Mouse (Mus musculus): ENCODE measurements around the gene Hnf1a. TPM values are rescaled to one million over a fixed set of nuclear protein-coding genes. Genes with fewer than 3 reads are reported as not detected.

Gene Hnf1a
- total RNA-seq (2021), result not detected
- long read RNA-seq, experiment 1, result 0 reads
- long read RNA-seq, experiment 2, result 0 reads

GRCm38 (mm10) chr5:114970824-114971227 is at the start of gene Hnf1a:
Gene Hnf1a (minus strand): TSS chr5:114971094.
- DNase-seq, result no peak

DNA sequence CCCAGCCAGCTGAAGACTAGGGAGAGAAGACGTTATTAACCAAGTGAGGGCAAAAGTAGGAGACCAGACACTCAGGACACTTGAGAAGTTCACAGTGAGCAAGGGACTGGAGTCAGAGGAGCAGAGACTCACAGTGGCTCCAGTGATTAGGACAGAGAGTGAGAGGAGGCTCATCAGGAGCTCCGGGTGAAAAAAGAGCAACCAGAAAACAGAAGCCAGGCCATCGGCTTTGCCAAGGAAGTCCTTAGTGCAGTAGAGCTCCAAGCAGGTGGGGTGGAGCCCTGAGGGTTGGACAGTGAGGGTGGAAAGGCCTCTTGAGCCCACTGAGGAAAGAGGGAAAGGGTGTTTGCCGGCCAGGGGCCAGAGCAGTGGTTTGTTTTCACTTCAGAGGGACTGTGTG is 47.9 kb upstream of the Hnf1a start:
- no peak for DNase-seq

DNA sequence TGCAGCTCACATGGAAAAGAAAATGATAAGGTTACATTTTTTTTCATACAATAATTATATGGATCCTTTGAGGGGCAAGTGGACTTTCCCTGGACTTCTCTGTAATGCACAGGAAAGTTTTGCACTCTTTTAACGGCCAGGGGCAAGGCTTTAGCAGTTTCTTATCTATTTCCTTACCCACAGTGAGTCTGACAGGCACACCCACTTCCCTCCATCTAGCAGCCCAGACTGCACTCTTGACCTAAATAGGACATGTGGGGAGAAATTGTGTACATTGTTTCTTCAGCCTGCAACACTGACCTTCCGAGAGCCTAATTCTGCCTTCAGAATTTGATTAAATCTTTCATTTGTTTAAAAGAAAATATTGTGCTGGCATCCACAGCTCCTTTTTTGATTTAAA is 47.4 kb upstream of the Hnf1a start:
- no peak for DNase-seq

- no peak for DNase-seq
These were observed 44.2 kb upstream of the Hnf1a start for GRCm38 (mm10) chr5:115015121-115015520.

- no peak for DNase-seq
These were observed 43.7 kb upstream of the Hnf1a start for GRCm38 (mm10) chr5:115014570-115014969.

GRCm38 (mm10) chr5:115013436-115013835 is 42.5 kb upstream of the Hnf1a start:
- no peak for DNase-seq

DNA sequence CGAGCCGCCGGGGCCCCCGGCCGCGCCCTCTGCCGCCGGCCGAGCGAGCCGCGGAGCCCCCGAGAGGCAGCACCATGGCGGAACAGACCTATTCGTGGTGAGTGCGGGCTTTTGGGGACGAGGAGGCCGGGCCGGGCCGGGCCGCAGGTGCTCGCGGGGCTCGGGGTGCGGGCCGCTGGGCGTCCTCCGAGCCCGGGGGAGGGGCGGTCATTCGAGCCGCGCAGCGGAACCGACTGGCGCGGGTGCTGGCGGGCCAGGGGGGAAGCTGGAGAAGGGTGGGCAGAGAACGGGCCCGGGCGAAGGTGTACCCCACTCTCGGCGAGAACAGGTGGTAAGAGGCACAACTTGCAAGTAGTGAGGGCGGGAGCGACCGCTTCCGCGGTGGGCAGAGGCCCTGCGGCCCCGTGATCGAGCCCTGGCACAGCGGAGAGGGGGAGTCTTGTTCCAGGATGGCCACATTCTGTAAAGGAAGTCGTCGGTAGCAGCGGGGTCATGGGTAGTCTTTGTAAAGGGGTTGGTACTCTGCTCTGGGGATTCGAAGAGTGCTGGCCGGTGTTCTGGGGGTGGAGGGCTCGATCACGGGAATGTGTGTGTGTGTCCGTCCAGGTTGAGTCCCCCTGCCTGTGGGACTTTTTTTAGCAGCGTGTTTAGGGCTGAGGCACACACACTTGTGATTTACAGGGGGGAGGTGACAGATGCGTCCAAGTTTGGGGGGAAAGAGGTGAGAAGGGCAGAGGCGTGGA is 40.8 kb upstream of the Hnf1a start:
- DNase-seq, result peak; percentile 60

DNA sequence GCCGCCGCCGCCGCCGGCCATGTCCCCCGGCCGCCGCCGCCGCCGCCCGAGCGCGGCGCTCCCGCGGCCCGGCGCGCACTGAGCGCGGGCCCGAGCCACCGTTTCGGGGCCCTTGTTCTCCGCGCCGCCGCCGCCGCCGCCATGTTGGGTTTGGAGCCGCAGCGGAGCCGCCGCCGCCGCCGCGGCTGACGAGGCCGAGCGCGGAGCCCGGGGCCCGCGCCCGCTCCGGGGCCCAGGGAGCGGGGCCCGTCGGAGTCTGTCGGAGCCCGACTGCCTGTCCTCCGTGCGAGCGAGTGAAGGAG is 40.3 kb upstream of the Hnf1a start:
- no peak for DNase-seq

DNA sequence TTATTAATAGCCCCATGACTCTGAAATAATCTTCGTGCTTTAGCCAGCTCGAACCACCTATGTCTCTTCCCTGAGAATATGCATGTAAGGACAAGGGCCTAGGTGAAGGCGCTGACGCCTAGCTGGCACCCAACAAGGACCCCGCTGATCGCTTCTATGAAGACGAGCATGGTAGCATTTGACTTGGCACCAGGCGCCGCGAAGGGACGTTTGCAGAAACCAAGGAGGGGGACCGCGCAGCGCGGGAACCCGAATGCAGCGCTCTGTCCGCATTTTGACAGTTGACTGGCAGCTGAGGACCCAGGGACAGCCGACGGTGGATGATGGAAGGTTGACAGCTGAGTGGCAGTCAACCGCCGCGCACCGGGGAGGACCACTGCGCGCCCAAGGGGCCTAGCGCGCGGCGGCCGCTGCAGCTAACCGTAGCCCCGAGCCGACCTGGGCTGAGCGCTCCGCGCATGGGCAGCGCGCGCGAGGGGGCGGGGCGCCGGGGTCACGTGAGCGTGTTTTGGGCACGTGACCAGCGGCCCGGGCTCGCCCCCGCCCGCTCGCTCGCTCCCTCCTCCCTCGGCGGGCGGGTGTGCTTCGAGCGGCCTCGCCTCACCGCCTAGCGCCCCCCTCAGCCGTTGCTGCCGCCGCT is 39.8 kb upstream of the Hnf1a start, which contains the start of gene Sppl3:
Sppl3 (plus strand) TSS at position 561 of the 640 bp plus-strand sequence.
- DNase-seq, result peak; percentile 94

DNA sequence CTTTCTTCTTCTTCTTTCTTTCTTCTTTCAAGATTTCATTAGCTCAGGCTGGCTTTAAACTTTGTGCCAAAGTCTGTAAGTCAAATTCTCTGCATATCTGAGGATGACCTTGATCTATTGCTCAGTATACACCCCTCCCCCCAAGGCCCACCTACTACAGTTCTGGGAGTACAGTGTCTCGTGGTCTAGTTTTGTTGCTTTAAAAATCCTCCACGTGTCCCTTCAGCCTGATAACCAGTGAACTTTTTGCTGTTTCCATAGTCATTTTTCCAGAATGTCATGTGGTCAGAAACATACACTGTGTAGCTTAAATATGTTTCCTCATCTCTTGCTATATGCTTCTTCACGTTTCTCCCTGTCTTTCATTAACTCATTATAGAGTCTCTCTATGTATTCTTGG is 39.1 kb upstream of the Hnf1a start:
- no peak for DNase-seq

GRCm38 (mm10) chr5:115009143-115009542 is 38.2 kb upstream of the Hnf1a start:
- DNase-seq, result no peak

- no peak for DNase-seq
These were observed 37.4 kb upstream of the Hnf1a start for GRCm38 (mm10) chr5:115008307-115008706.

DNA sequence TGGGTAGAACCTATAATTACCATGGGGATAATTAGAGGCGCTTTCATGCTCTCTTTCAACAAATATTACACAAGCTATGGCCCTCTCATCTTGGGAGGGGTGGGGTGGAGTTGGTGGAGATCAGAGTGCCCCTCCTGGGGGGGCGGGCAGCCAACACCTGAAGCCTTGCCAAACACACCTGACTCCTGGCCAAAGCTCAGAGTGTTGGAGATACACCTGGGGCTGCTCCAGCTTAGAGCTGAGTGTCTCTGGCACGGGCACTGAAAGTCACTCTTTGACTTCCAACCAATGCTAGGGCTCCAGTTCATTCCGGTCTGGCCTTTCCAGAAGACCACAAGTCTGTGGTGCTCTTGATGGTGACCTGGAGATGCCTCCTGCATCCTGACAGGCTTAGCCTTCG is 36.9 kb upstream of the Hnf1a start:
- DNase-seq, result no peak

DNA sequence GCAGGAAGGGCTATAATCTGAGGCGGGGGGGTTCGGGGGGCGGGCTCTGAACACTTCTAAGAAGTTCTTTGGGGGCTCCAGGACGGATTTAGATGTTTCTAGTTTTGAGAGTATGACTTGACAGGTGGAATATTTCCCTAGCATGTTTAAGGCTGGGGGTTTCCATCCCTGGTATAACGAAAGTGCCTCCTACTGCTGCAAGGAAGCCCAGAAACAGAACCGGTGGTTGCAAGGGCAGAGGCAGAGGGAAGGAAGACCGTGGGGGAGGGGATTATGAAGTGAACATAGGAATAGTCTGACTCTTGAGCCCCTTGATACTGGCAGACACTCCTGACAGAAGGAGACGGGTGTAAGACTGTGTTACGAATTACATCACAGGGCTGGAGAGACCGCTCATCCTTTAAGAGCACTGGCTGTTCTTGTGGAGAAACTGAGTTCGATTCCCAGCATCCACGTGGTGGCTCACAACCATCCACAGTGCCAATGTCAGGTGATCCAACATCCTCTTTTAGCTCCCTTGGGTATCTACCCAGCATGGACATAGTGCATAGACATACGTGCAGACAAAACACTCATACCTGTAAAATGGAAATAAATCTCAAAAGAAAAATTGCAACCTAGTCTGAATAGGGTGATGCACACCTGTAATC is 32.5 kb upstream of the Hnf1a start:
- DNase-seq, result no peak

GRCm38 (mm10) chr5:115002781-115003180 is 31.9 kb upstream of the Hnf1a start:
- peak; percentile 44 for DNase-seq

GRCm38 (mm10) chr5:115001464-115001863 is 30.6 kb upstream of the Hnf1a start:
- DNase-seq, result peak; percentile 19

GRCm38 (mm10) chr5:115000503-115000902 is 29.6 kb upstream of the Hnf1a start:
- no peak for DNase-seq

- DNase-seq, result no peak
These were observed 26.4 kb upstream of the Hnf1a start for GRCm38 (mm10) chr5:114997327-114997726.

DNA sequence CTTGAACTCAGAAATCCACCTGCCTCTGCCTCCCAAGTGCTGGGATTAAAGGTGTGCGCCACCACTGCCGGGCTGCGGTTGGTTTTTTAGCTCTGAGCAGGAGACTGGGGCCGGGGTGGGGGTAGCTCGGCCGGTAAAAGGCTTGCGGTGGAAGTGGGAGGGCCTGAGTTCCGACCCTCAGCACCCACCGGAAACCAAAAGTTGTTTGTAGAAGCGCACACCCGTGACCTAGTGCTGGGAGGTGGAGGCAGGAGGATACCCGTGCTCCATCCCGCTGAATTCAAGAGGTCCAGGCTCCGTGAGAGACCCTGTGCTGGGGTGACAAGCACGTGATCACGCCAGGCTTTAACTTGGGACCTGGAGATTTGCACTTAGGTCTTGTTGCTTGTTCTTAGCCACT is 25.6 kb upstream of the Hnf1a start:
- DNase-seq, result no peak

- no peak for DNase-seq
These were observed 14.2 kb upstream of the Hnf1a start for GRCm38 (mm10) chr5:114985074-114985473.

DNA sequence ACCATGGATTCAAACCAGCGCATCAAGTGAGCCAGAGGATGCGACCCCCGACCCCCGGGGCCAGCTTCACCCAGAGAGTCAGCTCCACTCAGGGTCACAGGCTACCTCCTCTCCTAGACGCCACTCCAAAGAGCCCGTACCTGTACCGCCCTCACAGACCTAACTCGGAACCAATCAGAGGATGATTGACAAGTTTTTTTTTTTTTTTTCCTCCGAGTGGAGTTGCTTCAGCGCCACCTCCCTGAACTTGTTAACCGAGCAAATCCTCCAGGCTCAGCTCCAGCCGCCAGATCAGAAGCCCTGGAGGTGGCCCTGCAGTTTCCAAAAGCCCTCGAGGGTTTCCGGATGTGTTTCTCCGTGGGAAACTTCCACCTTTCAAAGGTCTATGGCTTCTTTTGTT is 11.1 kb upstream of the Hnf1a start:
- DNase-seq, result no peak

GRCm38 (mm10) chr5:114980122-114980748 is 9.3 kb upstream of the Hnf1a start:
- no peak for DNase-seq
